Mouse (Mus musculus) cerebellum, adult 2 months (tissue): ENCODE data around the gene Cdc37.

ENCODE experiments used
- CTCF ChIP-seq: fragments of 200-500 bp; IDR thresholded peaks from 2 replicates; pipeline ENCODE4 v1.5.1; 2011; ENCODE audit warnings: low read depth, mild to moderate bottlenecking, control low read depth, low read length, moderate library complexity, borderline replicate concordance; ENCODE audit not compliant: insufficient read depth
- POLR2A ChIP-seq: fragments of 200-500 bp; IDR thresholded peaks from 2 replicates; pipeline ENCODE4 v1.6.1; 2011; ENCODE audit warnings: low read length, control low read depth, borderline replicate concordance; ENCODE audit not compliant: insufficient read depth

DNA sequence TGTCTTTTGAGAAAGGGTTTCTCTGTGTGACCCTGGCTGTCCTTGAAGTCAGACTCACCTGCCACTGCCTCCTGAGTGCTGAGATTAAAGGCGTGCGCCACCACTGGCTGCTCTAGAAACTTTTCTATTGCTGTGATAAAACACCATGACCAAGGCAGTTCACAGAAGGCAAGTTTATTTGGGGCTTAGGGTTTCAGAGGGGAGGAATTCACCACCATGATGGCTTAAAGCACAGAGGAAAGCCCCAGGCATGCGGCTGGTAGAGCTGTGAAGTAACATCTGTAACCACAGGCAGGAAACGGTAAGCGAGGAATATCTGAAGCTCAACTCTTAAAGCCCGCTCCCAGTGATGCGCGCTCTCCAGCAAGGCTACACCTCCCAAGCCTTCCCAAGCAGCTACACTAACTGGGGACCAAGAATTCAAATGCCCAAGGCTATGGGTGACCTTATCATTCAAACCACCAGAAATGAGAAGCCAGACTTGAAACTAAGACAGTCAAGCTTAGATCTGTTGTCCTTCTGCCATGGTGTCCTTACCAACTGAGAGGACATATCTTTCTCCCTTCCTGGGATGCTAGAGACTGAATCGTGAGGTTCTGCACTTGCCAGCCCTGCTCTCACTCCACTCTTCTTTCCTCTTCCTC lies 16.6 kb downstream of the Cdc37 start:
- TF ChIP-seq POLR2A, result no peak
- no peak for TF ChIP-seq CTCF
